8 mouse cellular contexts compared by ENCODE assay signal in genomic region chr10:81473003-81473451, GRCm38 (mm10). TPM values are rescaled to one million over a fixed set of nuclear protein-coding genes. Genes with fewer than 3 reads are reported as not detected.
DNase-seq lines count a peak whose midpoint lies in the region; ATAC-seq lines count a peak whose summit lies in the region.

No protein-coding gene starts in this region.

- DNase-seq in B cell, adult 2 months = peak; percentile 66 to 71
- peak; percentile 90 for DNase-seq in cerebellum, postnatal 10 days
- DNase-seq in frontal cortex, postnatal 10 days (ENCODE audit: low spot score in 2 of 2) = peak; percentile 87 to 91
- peak; percentile 95 to 96 for DNase-seq in left cerebral cortex, postnatal 14 days (ENCODE audit: low spot score in 2 of 2)
- peak; percentile 42 for DNase-seq in retina, postnatal 7 days (ENCODE audit: low read depth, low spot score)
- DNase-seq in gastrocnemius, adult 8-10 months (ENCODE audit: low spot score in 2 of 2) = no peak
- no peak for DNase-seq in urinary bladder, adult 18-20 months (ENCODE audit: low spot score in 2 of 2)

- intact Hi-C loops in left cerebral cortex, postnatal 14 days (cut with DNase I) = no loop called here

- no peak for ATAC-seq in erythroblast, adult 5-6 weeks (replicated peaks; ENCODE audit: low FRiP score, poor library complexity, severe bottlenecking)

RNA-seq across cellular contexts. Expression of gene Celf5, which starts 9.5 kb away (rescaled TPM):
- 100 to 1,000 TPM; 280 to 299 TPM for total RNA-seq in left cerebral cortex, postnatal 14 days (2021)
- under 1 TPM in 2 of 4 experiments, not detected in 2; 0.05 to 0.31 TPM for total RNA-seq in gastrocnemius, adult 8-10 months (2022)
- total RNA-seq in erythroblast, adult 5-6 weeks (2015; ENCODE audit: low replicate concordance) = not detected in 2 replicates
- 0.68 TPM in 1 of 2 replicates, not detected in the other for total RNA-seq in erythroblast, adult 5-6 weeks (2017; ENCODE audit: low replicate concordance)

RNA-seq across cellular contexts. Expression of gene Nfic, which starts 17.6 kb away (rescaled TPM):
- 10 to 100 TPM; 67.0 to 69.8 TPM for total RNA-seq in left cerebral cortex, postnatal 14 days (2021)
- 100 to 1,000 TPM; 223 to 267 (median 235) TPM for total RNA-seq in gastrocnemius, adult 8-10 months (2022)
- 13.4 and 23.8 TPM in 2 replicates for total RNA-seq in erythroblast, adult 5-6 weeks (2015; ENCODE audit: low replicate concordance)
- 0.84 and 8.2 TPM in 2 replicates for total RNA-seq in erythroblast, adult 5-6 weeks (2017; ENCODE audit: low replicate concordance)

RNA-seq across cellular contexts. Expression of gene Ncln, which starts 23.2 kb away (rescaled TPM):
- 100 to 1,000 TPM in 1 of 2 experiments, 10 to 100 TPM in 1; 80.2 to 104 TPM for total RNA-seq in left cerebral cortex, postnatal 14 days (2021)
- total RNA-seq in gastrocnemius, adult 8-10 months (2022) = 10 to 100 TPM; 41.6 to 49.3 (median 43.1) TPM
- 8.1 and 46.4 TPM in 2 replicates for total RNA-seq in erythroblast, adult 5-6 weeks (2015; ENCODE audit: low replicate concordance)
- total RNA-seq in erythroblast, adult 5-6 weeks (2017; ENCODE audit: low replicate concordance) = 10.8 and 12.8 TPM in 2 replicates

RNA-seq across cellular contexts. Expression of gene S1pr4, which starts 26.9 kb away (rescaled TPM):
- total RNA-seq in left cerebral cortex, postnatal 14 days (2021) = under 1 TPM; 0.33 to 0.44 TPM
- total RNA-seq in gastrocnemius, adult 8-10 months (2022) = 1 to 10 TPM in 1 of 4 experiments, under 1 TPM in 3; 0.27 to 1.0 (median 0.59) TPM
- 2.9 and 4.6 TPM in 2 replicates for total RNA-seq in erythroblast, adult 5-6 weeks (2015; ENCODE audit: low replicate concordance)
- total RNA-seq in erythroblast, adult 5-6 weeks (2017; ENCODE audit: low replicate concordance) = 2.1 and 6.0 TPM in 2 replicates

RNA-seq across cellular contexts. Expression of gene Gna15, which starts 51.0 kb away (rescaled TPM):
- total RNA-seq in left cerebral cortex, postnatal 14 days (2021) = 1 to 10 TPM; 2.2 to 3.2 TPM
- total RNA-seq in gastrocnemius, adult 8-10 months (2022) = under 1 TPM; 0.19 to 0.80 (median 0.24) TPM
- total RNA-seq in erythroblast, adult 5-6 weeks (2015; ENCODE audit: low replicate concordance) = 2.1 and 12.1 TPM in 2 replicates
- total RNA-seq in erythroblast, adult 5-6 weeks (2017; ENCODE audit: low replicate concordance) = 6.3 and 14.8 TPM in 2 replicates

Comparison
In these comparisons a context has a peak if more than half of its experiments do, and no peak if none do; other contexts are left out.
1. DNase-seq: peak in B cell, adult 2 months (2 of 2), cerebellum, postnatal 10 days (2 of 2), frontal cortex, postnatal 10 days (2 of 2), left cerebral cortex, postnatal 14 days (2 of 2) and retina, postnatal 7 days (single experiment); none in gastrocnemius, adult 8-10 months (0 of 2) and urinary bladder, adult 18-20 months (0 of 2).
2. RNA of gene Celf5, which starts 9.5 kb away (total RNA-seq): 280 to 299 TPM in left cerebral cortex, postnatal 14 days; 0.68 TPM in erythroblast, adult 5-6 weeks and 0.05 to 0.31 TPM in gastrocnemius, adult 8-10 months; every median in the first group is over 100 times any median in the second.